Mouse (Mus musculus) megakaryocyte, embryonic 14.5 days (primary cell): ENCODE measurements at regions not wholly inside any gene's neighbourhood (a gene's known extent, or its start where the extent isn't known, plus 50 kb on each side); places are given as distances from the start of the nearest gene placed in this dataset.

Source experiments
- H3K27me3 ChIP-seq: replicated peaks from 2 replicates; pipeline ENCODE3; 2012; ENCODE audit warnings: inconsistent platforms
- H3K36me3 ChIP-seq: replicated peaks from 2 replicates; pipeline ENCODE3; 2012; ENCODE audit warnings: low read length, inconsistent platforms, mixed read lengths
- H3K4me1 ChIP-seq: 2 replicates; pipeline ENCODE4 v1.6.1; 2012; ENCODE audit warnings: inconsistent platforms
- H3K4me3 ChIP-seq: replicated peaks from 2 replicates; pipeline ENCODE3; 2012; ENCODE audit warnings: moderate library complexity, mild to moderate bottlenecking, inconsistent platforms
- H3K9me3 ChIP-seq: 2 replicates; pipeline ENCODE4 v1.6.1; 2012; ENCODE audit warnings: inconsistent platforms
- FLI1 ChIP-seq: IDR thresholded peaks from 2 replicates; pipeline ENCODE4 v1.6.1; 2012; ENCODE audit warnings: low read length, inconsistent platforms, mixed read lengths
- GATA1 ChIP-seq: IDR thresholded peaks from 3 replicates; pipeline ENCODE4 v1.6.1; 2012; ENCODE audit warnings: mixed read lengths, low read length, inconsistent platforms, borderline replicate concordance

DNA sequence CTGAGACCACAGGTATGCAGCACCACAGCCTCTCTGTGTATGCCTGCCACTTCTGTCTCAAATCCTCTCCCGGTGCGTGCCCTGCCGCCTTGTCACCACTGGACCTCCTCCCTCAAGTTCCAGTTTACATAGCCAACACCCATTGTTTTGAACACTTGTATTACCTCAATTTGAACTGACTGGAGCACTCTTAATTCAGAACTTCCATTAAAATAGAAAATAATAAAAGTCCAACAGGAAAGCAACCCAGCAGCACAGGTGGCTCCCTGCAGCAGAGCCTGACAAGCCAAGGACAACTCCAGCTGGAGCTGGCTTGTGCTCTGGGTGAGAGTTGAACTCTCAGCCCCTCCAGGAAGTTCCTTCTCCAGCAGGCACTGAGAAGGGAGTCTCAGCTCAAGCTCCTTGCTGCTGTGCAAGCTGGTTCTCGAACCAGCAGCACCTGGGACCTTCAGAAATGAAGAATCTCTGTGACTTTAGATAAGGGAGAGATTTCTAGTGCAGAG, 120.5 kb downstream of the Chic2 start:
- TF ChIP-seq FLI1: no peak
- no peak for TF ChIP-seq GATA1
- H3K36me3 ChIP-seq: no peaks in the 10 kb centered on the region

DNA sequence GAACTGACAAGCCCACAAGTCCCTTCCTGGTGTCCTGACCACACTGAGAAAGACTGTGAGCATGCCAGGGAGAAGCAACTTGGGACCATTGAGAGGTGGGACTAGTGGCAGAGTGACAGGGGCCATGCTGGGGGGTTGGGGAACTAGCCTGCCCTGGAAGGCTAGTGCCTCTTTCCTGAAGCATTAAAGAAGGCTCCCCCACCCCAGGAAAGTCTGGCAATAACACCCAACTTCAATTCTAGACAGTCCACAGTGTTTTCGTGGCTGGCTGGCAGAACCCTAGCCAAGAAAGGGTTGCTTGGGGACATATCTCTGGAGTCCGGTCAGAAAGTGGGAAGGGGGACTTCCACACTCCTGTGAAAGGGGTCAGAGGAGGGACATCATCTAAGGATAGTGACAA, 121.2 kb downstream of the Chic2 start:
- H3K4me3 ChIP-seq: no peak overlapping the region
- no peaks in the 10 kb centered on the region for H3K36me3 ChIP-seq
- no peak for TF ChIP-seq GATA1
- TF ChIP-seq FLI1: no peak
- peaks cover 20% of the 10 kb centered on the region for H3K27me3 ChIP-seq
- no peaks in the 10 kb centered on the region for H3K9me3 ChIP-seq
- no peaks in the 10 kb centered on the region for H3K4me1 ChIP-seq

More for the DNA sequence above, 120.5 kb downstream of the Chic2 start:
- peaks cover 22% of the 10 kb centered on the region for H3K27me3 ChIP-seq
- H3K4me1 ChIP-seq: no peaks in the 10 kb centered on the region
- H3K9me3 ChIP-seq: no peaks in the 10 kb centered on the region
- H3K4me3 ChIP-seq: no peak overlapping the region

DNA sequence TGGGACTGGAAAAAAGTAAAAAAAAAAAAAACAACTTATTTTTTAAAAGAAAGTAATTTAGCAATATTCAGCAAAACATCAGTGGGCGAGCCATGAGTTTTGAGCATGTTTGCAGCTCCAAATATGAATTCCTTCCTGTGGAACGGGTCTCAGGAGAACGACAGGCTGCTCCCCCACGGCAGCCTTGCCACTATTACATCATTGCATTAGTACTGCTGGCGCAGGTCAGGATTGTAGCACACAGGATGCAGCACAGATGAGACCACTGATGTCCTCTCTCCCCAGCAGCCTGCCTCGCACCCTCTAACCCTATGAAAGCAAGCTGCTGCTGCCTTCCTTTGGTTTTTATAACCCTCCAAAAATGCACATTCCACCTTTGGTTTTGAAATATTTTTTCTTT, 121.7 kb downstream of the Chic2 start:
- Histone ChIP-seq H3K36me3 (no peaks in the 10 kb centered on the region), H3K4me1 (no peaks in the 10 kb centered on the region), H3K4me3 (no peak overlapping the region), H3K27me3 (peaks cover 18% of the 10 kb centered on the region), H3K9me3 (no peaks in the 10 kb centered on the region)
- TF ChIP-seq GATA1: no peak
- TF ChIP-seq FLI1: no peak

GRCm38 (mm10) chr5:74920939-74921338, 123.6 kb downstream of the Chic2 start:
- Histone ChIP-seq H3K27me3 (peaks cover 14% of the 10 kb centered on the region), H3K9me3 (peaks cover 3% of the 10 kb centered on the region), H3K4me3 (no peak overlapping the region), H3K36me3 (no peaks in the 10 kb centered on the region), H3K4me1 (no peaks in the 10 kb centered on the region)
- TF ChIP-seq GATA1 (no peak), FLI1 (no peak)

GRCm38 (mm10) chr5:74920490-74920889, 124.1 kb downstream of the Chic2 start:
- H3K27me3 ChIP-seq: peaks cover 10% of the 10 kb centered on the region
- no peaks in the 10 kb centered on the region for H3K4me1 ChIP-seq
- H3K9me3 ChIP-seq: peaks cover 5% of the 10 kb centered on the region
- H3K4me3 ChIP-seq: no peak overlapping the region
- no peak for TF ChIP-seq GATA1
- no peak for TF ChIP-seq FLI1
- H3K36me3 ChIP-seq: no peaks in the 10 kb centered on the region

GRCm38 (mm10) chr5:74905504-74906061, 139.0 kb downstream of the Chic2 start:
- Histone ChIP-seq H3K9me3 (peaks cover 14% of the 10 kb centered on the region), H3K4me3 (no peak overlapping the region), H3K4me1 (no peaks in the 10 kb centered on the region), H3K27me3 (peaks cover 1% of the 10 kb centered on the region), H3K36me3 (no peaks in the 10 kb centered on the region)
- TF ChIP-seq GATA1 (no peak), FLI1 (no peak)

DNA sequence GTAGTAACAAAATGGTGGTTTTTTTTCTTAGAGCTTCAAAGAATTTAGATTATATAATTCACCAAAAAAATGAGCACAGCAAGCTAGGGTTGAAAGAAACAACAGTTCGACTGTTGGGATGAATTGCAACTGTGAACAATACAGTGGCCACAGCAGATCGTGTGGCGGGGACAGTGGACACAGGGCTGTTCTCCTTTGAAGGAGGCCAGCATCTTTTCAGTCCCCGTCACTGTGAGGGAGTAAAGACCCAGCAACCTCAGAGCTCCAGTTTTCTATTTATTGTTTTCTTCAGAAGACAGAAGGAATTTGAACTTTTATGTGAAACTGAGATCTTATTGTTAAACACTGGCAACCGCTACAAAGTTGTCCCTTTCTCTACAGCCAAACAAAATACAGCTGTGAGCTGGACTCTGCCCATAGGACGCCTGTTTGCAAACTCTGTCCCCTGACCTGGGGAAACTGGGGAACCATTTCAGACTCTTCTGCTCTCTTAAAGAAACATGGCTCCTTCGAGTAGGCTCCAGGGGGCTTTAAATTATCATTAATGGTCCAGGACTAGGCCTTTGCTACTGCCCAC, 139.6 kb downstream of the Chic2 start:
- Histone ChIP-seq H3K36me3 (no peaks in the 10 kb centered on the region), H3K4me1 (no peaks in the 10 kb centered on the region), H3K9me3 (peaks cover 14% of the 10 kb centered on the region), H3K27me3 (no peaks in the 10 kb centered on the region), H3K4me3 (no peak overlapping the region)
- TF ChIP-seq FLI1: no peak
- no peak for TF ChIP-seq GATA1

GRCm38 (mm10) chr5:74904327-74904726, 140.2 kb downstream of the Chic2 start:
- no peak overlapping the region for H3K4me3 ChIP-seq
- no peak for TF ChIP-seq GATA1
- no peak for TF ChIP-seq FLI1
- peaks cover 14% of the 10 kb centered on the region for H3K9me3 ChIP-seq
- no peaks in the 10 kb centered on the region for H3K36me3 ChIP-seq
- no peaks in the 10 kb centered on the region for H3K27me3 ChIP-seq
- no peaks in the 10 kb centered on the region for H3K4me1 ChIP-seq

DNA sequence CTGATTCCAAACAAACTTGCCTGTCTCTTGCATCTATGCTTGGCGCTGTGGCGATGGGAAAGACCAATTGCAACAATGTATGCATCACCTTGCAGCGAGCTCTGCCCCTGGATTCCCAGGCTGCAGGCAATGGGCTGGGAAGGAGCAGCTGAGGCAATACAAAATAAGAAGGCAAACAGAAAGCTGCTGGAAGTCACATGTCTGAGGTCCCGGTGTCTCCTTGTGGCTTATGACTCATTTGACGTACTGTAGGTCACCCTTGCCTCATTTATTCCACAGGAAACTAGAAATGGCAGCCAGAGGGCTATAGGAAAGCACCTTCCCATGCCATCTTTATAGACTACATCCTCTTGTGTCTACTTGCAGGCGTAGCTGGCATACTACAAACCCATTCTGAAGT, 140.9 kb downstream of the Chic2 start:
- Histone ChIP-seq H3K4me3 (no peak overlapping the region), H3K36me3 (no peaks in the 10 kb centered on the region), H3K4me1 (no peaks in the 10 kb centered on the region), H3K27me3 (no peaks in the 10 kb centered on the region), H3K9me3 (peaks cover 14% of the 10 kb centered on the region)
- TF ChIP-seq FLI1 (no peak), GATA1 (no peak)

- H3K9me3 ChIP-seq: no peaks in the 10 kb centered on the region
- no peak overlapping the region for H3K4me3 ChIP-seq
- H3K36me3 ChIP-seq: no peaks in the 10 kb centered on the region
- H3K4me1 ChIP-seq: no peaks in the 10 kb centered on the region
- H3K27me3 ChIP-seq: no peaks in the 10 kb centered on the region
- TF ChIP-seq GATA1 (no peak), FLI1 (no peak)
Observed at GRCm38 (mm10) chr5:74897133-74897532, 147.4 kb downstream of the Chic2 start.
